Mouse (Mus musculus) forebrain, embryonic 14.5 days (tissue): ENCODE results near the gene Tmem176b. TPM values are rescaled to one million over a fixed set of nuclear protein-coding genes. Genes with fewer than 3 reads are reported as not detected.

Experiments used
- ATAC-seq: fragments of 200-750 bp; cut with Nextera tagmentation; 2 replicates; pipeline ENCODE4 v1.8.0; 2017; ENCODE audit warnings: mild to moderate bottlenecking, moderate library complexity
- DNase-seq: peaks from one replicate; pipeline ENCODE4 v3.0.0-alpha.2; 2015; ENCODE audit warnings: low spot score
- H3K27ac ChIP-seq: fragments of 300-500 bp; sonication (generic); 2 replicates; pipeline ENCODE4 v1.5.1; 2014; ENCODE audit warnings: low read depth, mild to moderate bottlenecking, control low read depth, low read length, moderate library complexity
- H3K27me3 ChIP-seq: fragments of 300-500 bp; sonication (generic); replicated peaks from 2 replicates; pipeline ENCODE4 v1.6.1; 2014; ENCODE audit warnings: low read length, control low read depth, mixed read lengths; ENCODE audit not compliant: control insufficient read depth, insufficient read depth
- H3K36me3 ChIP-seq: fragments of 300-500 bp; sonication (generic); 2 replicates; pipeline ENCODE4 v1.6.1; 2014; ENCODE audit warnings: low read length, control low read depth; ENCODE audit not compliant: control insufficient read depth, insufficient read depth
- H3K4me1 ChIP-seq: fragments of 300-500 bp; sonication (generic); 2 replicates; pipeline ENCODE4 v1.6.1; 2014; ENCODE audit warnings: antibody characterized with exemption, low read length, control low read depth; ENCODE audit not compliant: control insufficient read depth, insufficient read depth
- H3K4me2 ChIP-seq: fragments of 300-500 bp; sonication (generic); 2 replicates; pipeline ENCODE4 v1.6.1; 2014; ENCODE audit warnings: mild to moderate bottlenecking, control low read depth, low read length
- H3K4me3 ChIP-seq: fragments of 300-500 bp; sonication (generic); 2 replicates; pipeline ENCODE4 v1.5.1; 2014; ENCODE audit warnings: low read depth, low read length, control low read depth
- H3K9ac ChIP-seq: fragments of 300-500 bp; sonication (generic); 2 replicates; pipeline ENCODE4 v1.6.1; 2014; ENCODE audit warnings: mild to moderate bottlenecking, low read length, control low read depth, moderate library complexity
- H3K9me3 ChIP-seq: fragments of 300-500 bp; sonication (generic); replicated peaks from 2 replicates; pipeline ENCODE4 v1.6.1; 2016; ENCODE audit warnings: low read length, control low read depth, mixed read lengths; ENCODE audit not compliant: control insufficient read depth
- WGBS: fragments of 180-500 bp; shearing (Covaris S2); extraction: QIAGEN DNeasy Blood & Tissue Kit; methylation state at CpG from one replicate; pipeline ENCODE4 v1.1.7; 2014; 5-methylcytosine and 5-hydroxymethylcytosine counted together
- polyA plus RNA-seq: library from polyadenylated mRNA; unstranded; fragments of >200 nt; fragmentation: Nextera tagmentation; extraction: Ambion mirVana; gene quantifications from 2 replicates; pipeline ENCODE4 v1.2.1, GENCODE M21; 2014

Gene Tmem176b
- polyA plus RNA-seq, 1 experiment from 2014 or later, result 131 TPM

- Histone ChIP-seq H3K27me3 (no peaks in the 10 kb centered on the region), H3K4me3 (no peak overlapping the region), H3K9ac (no peak overlapping the region), H3K4me1 (no peaks in the 10 kb centered on the region), H3K36me3 (no peaks in the 10 kb centered on the region), H3K4me2 (no peak overlapping the region), H3K9me3 (no peaks in the 10 kb centered on the region), H3K27ac (no peak overlapping the region)
- 82% methylated on average over 2 of the region's 2 CpGs for WGBS
- ATAC-seq (no peak), DNase-seq (no peak)
Measured at GRCm38 (mm10) chr6:48785601-48786000, 55.7 kb downstream of the Tmem176b start.

- DNase-seq (no peak), ATAC-seq (no peak)
- Histone ChIP-seq H3K4me3 (no peak overlapping the region), H3K4me1 (no peaks in the 10 kb centered on the region), H3K4me2 (no peak overlapping the region), H3K9me3 (no peaks in the 10 kb centered on the region), H3K27me3 (no peaks in the 10 kb centered on the region), H3K27ac (no peak overlapping the region), H3K36me3 (no peaks in the 10 kb centered on the region), H3K9ac (no peak overlapping the region)
- WGBS, result 85% methylated on average over 1 of the region's 1 CpGs
Measured at GRCm38 (mm10) chr6:48785189-48785588, 56.1 kb downstream of the Tmem176b start.

GRCm38 (mm10) chr6:48784406-48784805 is 56.9 kb downstream of the Tmem176b start:
- Histone ChIP-seq H3K27ac (no peak overlapping the region), H3K9ac (no peak overlapping the region), H3K4me2 (no peak overlapping the region), H3K4me3 (no peak overlapping the region), H3K4me1 (no peaks in the 10 kb centered on the region), H3K9me3 (no peaks in the 10 kb centered on the region), H3K27me3 (no peaks in the 10 kb centered on the region), H3K36me3 (no peaks in the 10 kb centered on the region)
- ATAC-seq, result no peak
- DNase-seq, result no peak
- 90% methylated on average over 1 of the region's 1 CpGs for WGBS

Other genes starting within 250 kb of the Tmem176b start
- gene Repin1, start 247.6 kb downstream of the Tmem176b start, polyA plus RNA-seq, result 27.3 and 34.3 TPM in 2 replicates
- gene Gm44965, start 247.6 kb downstream of the Tmem176b start, polyA plus RNA-seq, result not detected in 2 replicates
- 16.7 and 17.4 TPM in 2 replicates for gene Zfp775, start 239.4 kb downstream of the Tmem176b start, polyA plus RNA-seq
- gene AI854703, start 214.7 kb downstream of the Tmem176b start, polyA plus RNA-seq, result 8.2 and 9.7 TPM in 2 replicates
- gene Gimap8, start 194.3 kb downstream of the Tmem176b start, polyA plus RNA-seq, result 0.15 and 0.17 TPM in 2 replicates
- gene Gimap9, start 165.4 kb downstream of the Tmem176b start, polyA plus RNA-seq, result 1.5 and 2.2 TPM in 2 replicates
- 1.2 and 1.9 TPM in 2 replicates for gene Gimap4, start 156.9 kb downstream of the Tmem176b start, polyA plus RNA-seq
- 7.2 and 8.3 TPM in 2 replicates for gene Gimap6, start 133.3 kb downstream of the Tmem176b start, polyA plus RNA-seq
- 0.84 TPM in 1 of 2 replicates, not detected in the other for gene Gm28053, start 122.9 kb downstream of the Tmem176b start, polyA plus RNA-seq
- gene Gimap7, start 122.9 kb downstream of the Tmem176b start, polyA plus RNA-seq, result not detected in 2 replicates
- 4.1 and 4.5 TPM in 2 replicates for gene Gimap1, start 102.4 kb downstream of the Tmem176b start, polyA plus RNA-seq
- gene Gimap5, start 95.3 kb downstream of the Tmem176b start, polyA plus RNA-seq, result 0.96 and 1.5 TPM in 2 replicates
- not detected in 2 replicates for gene Gimap3, start 70.6 kb downstream of the Tmem176b start, polyA plus RNA-seq
- gene Tmem176a, start 577 bp downstream of the Tmem176b start, polyA plus RNA-seq, result 18.8 and 23.8 TPM in 2 replicates
- not detected in 2 replicates for gene Aoc1, start 31.4 kb upstream of the Tmem176b start, polyA plus RNA-seq
- gene 1600015I10Rik, start 88.4 kb upstream of the Tmem176b start, polyA plus RNA-seq, result not detected in 2 replicates
- gene Doxl2, start 133.5 kb upstream of the Tmem176b start, polyA plus RNA-seq, result not detected in 2 replicates
- gene Svs1, start 145.4 kb upstream of the Tmem176b start, polyA plus RNA-seq, result not detected in 2 replicates
- 0.80 and 0.83 TPM in 2 replicates for gene Gpnmb, start 195.1 kb upstream of the Tmem176b start, polyA plus RNA-seq
- gene Malsu1, start 232.3 kb upstream of the Tmem176b start, polyA plus RNA-seq, result 54.7 and 65.0 TPM in 2 replicates